Mouse (Mus musculus) intestine, embryonic 16.5 days (tissue): ENCODE results near the gene Rtl8b. TPM values are rescaled to one million over a fixed set of nuclear protein-coding genes. Genes with fewer than 3 reads are reported as not detected.
"Not testable (repeated sequence)": the region's sequence is repeated elsewhere in the genome, so short reads cannot be mapped to it uniquely, and the experiment has no call there.

ENCODE experiments used
- ATAC-seq: fragments of 200-750 bp; cut with Nextera tagmentation; 2 replicates; pipeline ENCODE4 v1.8.0; 2017; ENCODE audit warnings: moderate TSS enrichment, moderate library complexity
- H3K27ac ChIP-seq: fragments of 300-500 bp; sonication (generic); 2 replicates; pipeline ENCODE4 v1.5.1; 2014; ENCODE audit warnings: mild to moderate bottlenecking, low read length
- H3K27me3 ChIP-seq: fragments of 300-500 bp; sonication (generic); replicated peaks from 2 replicates; pipeline ENCODE4 v1.6.1; 2014; ENCODE audit warnings: low read length, control low read depth, mixed read lengths; ENCODE audit not compliant: control insufficient read depth, insufficient read depth
- H3K36me3 ChIP-seq: fragments of 300-500 bp; sonication (generic); 2 replicates; pipeline ENCODE4 v1.6.1; 2014; ENCODE audit warnings: low read length, control low read depth; ENCODE audit not compliant: control insufficient read depth, insufficient read depth
- H3K4me1 ChIP-seq: fragments of 300-500 bp; sonication (generic); 2 replicates; pipeline ENCODE4 v1.6.1; 2014; ENCODE audit warnings: low read length, control low read depth, mixed read lengths; ENCODE audit not compliant: control insufficient read depth, insufficient read depth
- H3K4me2 ChIP-seq: fragments of 300-500 bp; sonication (generic); 2 replicates; pipeline ENCODE4 v1.6.1; 2014; ENCODE audit warnings: low read depth, low read length, control low read depth
- H3K4me3 ChIP-seq: fragments of 300-500 bp; sonication (generic); 2 replicates; pipeline ENCODE4 v1.5.1; 2014; ENCODE audit warnings: mild to moderate bottlenecking, low read length
- H3K9ac ChIP-seq: fragments of 300-500 bp; sonication (generic); 2 replicates; pipeline ENCODE4 v1.6.1; 2014; ENCODE audit warnings: low read depth, low read length
- H3K9me3 ChIP-seq: fragments of 300-500 bp; sonication (generic); 2 replicates; pipeline ENCODE4 v1.6.1; 2016; ENCODE audit warnings: low read length, control low read depth; ENCODE audit not compliant: control insufficient read depth
- WGBS: fragments of 180-500 bp; shearing (Covaris S2); extraction: QIAGEN DNeasy Blood & Tissue Kit; methylation state at CpG from one replicate; pipeline ENCODE4 v1.1.7; 2014; 5-methylcytosine and 5-hydroxymethylcytosine counted together
- polyA plus RNA-seq: library from polyadenylated mRNA; unstranded; fragments of >200 nt; fragmentation: Nextera tagmentation; extraction: Ambion mirVana; gene quantifications from 2 replicates; pipeline ENCODE4 v1.2.1, GENCODE M21; 2015

The Rtl8b gene
- polyA plus RNA-seq, result 35.4 TPM in 2 replicates

DNA sequence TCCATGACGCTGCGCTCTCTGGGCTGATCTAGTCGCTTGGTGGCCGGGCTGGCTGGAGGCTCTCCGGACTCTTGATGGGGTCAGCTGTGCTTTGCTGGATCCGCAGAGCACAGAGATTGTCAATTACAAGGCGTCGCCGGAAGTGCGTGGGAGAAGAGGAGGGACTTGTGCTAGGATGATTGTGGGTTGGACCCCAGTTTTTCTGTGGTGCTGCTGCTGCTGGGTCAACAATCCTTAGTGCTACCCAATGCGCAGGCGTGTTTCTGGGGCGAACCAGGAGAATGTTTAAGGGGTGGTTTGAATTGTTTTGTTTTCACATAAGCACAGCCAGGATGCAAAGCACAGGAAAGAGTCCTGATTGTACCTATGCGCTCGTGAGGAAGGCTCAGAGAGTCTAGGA lies at the start of gene Rtl8b:
Rtl8b (minus strand) TSS at position 115 of the 400 bp plus-strand sequence.
- 25% methylated on average over 10 of the region's 15 CpGs for WGBS
- H3K4me2 ChIP-seq, result peak within 1 kb of the TSS; percentile 46; the same call in 1 of the 2 replicates
- ATAC-seq, result peak; percentile 96
- no peaks in the 10 kb centered on the region for H3K9me3 ChIP-seq
- H3K36me3 ChIP-seq, result no peaks in the 10 kb centered on the region
- H3K9ac ChIP-seq, result no peak within 1 kb of the TSS
- peak within 1 kb of the TSS; percentile 35 for H3K4me3 ChIP-seq
- no peaks in the 10 kb centered on the region for H3K27me3 ChIP-seq
- H3K4me1 ChIP-seq, result no peaks in the 10 kb centered on the region
- no peak within 1 kb of the TSS; the same call in 1 of the 2 replicates for H3K27ac ChIP-seq

DNA sequence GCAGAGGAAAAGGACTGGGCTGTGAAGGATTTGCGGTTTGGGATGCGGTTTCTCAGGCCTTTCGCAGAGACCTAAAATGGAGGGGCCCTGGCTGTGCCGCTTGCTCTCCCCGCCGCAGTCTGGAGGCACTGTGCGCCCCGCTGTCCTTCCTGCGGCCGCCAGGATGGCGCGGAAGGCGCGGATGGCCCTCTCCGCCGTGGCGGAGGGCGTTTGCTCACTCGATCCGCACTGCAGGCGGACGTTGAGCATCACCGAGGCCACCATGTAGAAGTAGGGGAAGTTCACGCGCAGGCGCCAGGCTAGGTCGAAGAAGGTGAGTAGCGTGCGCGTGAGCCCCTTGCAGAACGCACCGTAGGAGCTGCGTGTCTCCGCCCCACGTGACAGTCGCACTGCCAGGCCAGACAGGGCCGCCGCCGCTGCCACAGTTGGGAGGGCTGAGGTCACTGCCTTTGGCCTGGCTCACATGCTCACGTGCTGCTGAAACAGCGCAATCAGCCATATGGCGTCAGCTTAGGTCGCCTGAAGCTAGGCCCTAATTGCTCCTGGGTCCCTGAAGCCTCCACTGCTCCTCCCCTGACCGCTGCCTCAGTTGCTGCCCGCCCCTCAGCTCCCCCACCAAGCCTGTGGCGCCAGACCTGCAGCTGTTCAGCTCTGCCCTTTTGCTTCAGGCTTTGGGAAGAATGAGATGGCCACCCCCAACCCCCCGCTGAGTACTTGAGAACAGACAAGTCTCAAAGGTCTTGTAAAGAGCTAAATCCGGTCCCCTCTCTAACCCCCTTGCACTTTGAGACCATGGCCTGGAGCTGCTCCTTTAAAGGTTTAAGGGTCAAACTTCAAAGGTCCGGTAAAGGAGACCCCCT lies 46.3 kb upstream of the Rtl8b start:
- WGBS, result 16% methylated on average over 46 of the region's 49 CpGs
- Histone ChIP-seq H3K27ac (no peak overlapping the region), H3K4me1 (no peaks in the 10 kb centered on the region), H3K36me3 (no peaks in the 10 kb centered on the region), H3K4me3 (peak overlapping the region; percentile 30), H3K27me3 (no peaks in the 10 kb centered on the region), H3K9me3 (no peaks in the 10 kb centered on the region), H3K9ac (peak overlapping the region; percentile 51), H3K4me2 (peak overlapping the region; percentile 54)
- ATAC-seq, result peak; percentile 81

DNA sequence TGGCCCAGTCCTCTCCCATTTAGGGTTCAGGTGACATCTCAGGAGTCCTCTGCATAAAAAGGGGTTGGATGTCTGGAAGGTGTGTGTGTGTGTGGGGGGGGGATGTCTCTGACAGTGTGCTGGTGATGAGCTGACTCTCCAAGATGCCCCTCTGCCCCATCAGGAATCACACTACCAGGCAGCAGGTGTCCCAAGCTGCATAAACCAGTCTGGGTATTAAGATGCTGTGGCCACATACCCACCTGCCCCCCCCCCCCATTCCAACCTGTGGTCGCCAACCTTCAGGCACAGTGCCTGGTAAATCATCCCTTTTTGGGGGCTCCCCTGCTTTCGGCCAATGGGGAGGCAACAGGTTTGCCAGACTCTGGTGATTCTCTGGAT lies 45.7 kb upstream of the Rtl8b start:
- 61% methylated on average over 2 of the region's 2 CpGs for WGBS
- ATAC-seq, result peak; percentile 5; the same call in 1 of the 2 replicates
- no peaks in the 10 kb centered on the region for H3K36me3 ChIP-seq
- H3K9me3 ChIP-seq, result no peaks in the 10 kb centered on the region
- peak overlapping the region; percentile 54 for H3K4me2 ChIP-seq
- no peak overlapping the region for H3K4me3 ChIP-seq
- no peak overlapping the region for H3K27ac ChIP-seq
- H3K27me3 ChIP-seq, result no peaks in the 10 kb centered on the region
- H3K4me1 ChIP-seq, result no peaks in the 10 kb centered on the region
- H3K9ac ChIP-seq, result peak overlapping the region; percentile 51

DNA sequence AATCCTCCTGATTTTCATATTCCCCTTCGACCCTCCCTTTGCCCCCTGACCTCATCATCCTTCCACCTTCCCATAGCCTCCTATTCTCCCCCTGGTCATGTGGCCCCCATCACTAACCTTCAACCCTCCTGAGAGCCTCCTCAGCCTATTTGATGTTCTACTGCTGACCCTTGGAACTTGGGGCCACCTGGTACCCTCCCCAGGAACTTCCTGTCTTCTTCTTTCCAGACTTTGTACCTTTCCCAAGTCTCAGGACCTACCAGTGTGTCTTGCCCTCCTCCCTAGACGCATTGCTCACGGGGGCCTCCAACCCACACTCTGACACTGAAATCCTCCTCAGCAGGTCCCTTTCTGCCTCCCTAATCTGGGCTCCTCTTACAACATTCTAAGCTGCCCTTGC lies 32.5 kb upstream of the Rtl8b start:
- WGBS, result 69% methylated on average over 3 of the region's 3 CpGs
- H3K36me3 ChIP-seq, result no peaks in the 10 kb centered on the region
- H3K9ac ChIP-seq, result no peak overlapping the region
- H3K4me1 ChIP-seq, result no peaks in the 10 kb centered on the region
- ATAC-seq, result no peak
- no peaks in the 10 kb centered on the region for H3K27me3 ChIP-seq
- no peaks in the 10 kb centered on the region for H3K9me3 ChIP-seq
- H3K4me3 ChIP-seq, result no peak overlapping the region
- H3K4me2 ChIP-seq, result no peak overlapping the region
- no peak overlapping the region for H3K27ac ChIP-seq

DNA sequence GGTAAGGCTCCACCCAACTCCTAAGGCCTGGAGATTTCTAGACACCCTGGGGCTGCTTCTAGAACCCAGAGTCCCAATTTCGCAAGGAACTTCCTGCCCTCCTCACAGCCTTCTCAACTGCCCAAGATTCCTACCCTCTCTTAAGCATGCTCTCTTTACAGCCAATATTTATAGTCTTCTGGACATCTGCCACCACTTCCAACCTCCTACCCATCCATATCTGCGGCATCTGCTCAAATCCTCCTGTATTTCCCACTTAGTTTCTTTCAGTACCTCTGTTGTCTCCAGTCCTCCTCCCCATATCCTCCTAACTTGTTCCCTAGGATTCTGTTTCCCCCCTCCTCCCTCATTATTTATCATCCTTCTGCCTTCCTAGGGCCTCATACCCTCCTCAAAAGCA lies 29.0 kb upstream of the Rtl8b start:
- Histone ChIP-seq H3K36me3 (no peaks in the 10 kb centered on the region), H3K4me1 (no peaks in the 10 kb centered on the region), H3K27ac (no peak overlapping the region), H3K9me3 (no peaks in the 10 kb centered on the region), H3K9ac (no peak overlapping the region), H3K27me3 (no peaks in the 10 kb centered on the region), H3K4me3 (no peak overlapping the region), H3K4me2 (no peak overlapping the region)
- ATAC-seq, result no peak
- 87% methylated on average over 2 of the region's 2 CpGs for WGBS

DNA sequence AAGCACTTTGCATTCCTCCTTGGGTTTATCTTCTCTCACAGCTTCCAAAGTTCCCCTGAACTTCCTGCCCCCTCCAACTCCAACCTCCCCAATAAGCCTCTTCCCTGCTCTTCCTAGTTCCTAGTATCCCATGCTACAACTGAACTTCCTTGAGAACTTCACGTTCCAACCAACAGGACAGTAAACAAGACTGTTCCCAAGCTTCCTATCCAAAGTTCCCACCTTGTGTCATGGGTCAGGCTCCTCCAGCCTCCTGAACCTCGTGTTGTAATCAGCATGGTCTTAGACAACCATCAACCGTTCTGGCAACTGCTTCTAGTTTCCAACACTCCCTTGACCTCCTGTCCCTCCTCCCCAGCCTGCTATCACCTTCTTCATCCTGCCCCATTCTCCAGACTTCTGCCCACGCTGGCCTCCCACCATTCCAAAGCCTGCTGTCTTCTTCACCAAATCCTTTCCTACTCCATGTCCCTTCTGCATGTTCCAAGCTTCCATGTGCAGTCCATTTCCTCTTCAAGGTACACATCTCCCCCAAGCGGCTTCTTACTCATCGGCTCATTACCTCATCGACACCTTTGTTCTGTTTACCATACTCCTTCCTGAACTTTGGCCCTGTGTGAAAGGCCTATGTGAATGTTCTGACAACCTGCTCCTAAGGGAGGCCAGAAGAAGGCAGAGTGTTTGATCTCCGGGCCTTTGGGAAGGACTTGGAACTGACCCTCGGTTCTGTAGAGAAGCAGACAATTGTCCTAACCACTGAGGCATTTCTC lies 24.0 kb upstream of the Rtl8b start:
- Histone ChIP-seq H3K9ac (no peak overlapping the region), H3K36me3 (no peaks in the 10 kb centered on the region), H3K27me3 (no peaks in the 10 kb centered on the region), H3K4me1 (no peaks in the 10 kb centered on the region), H3K9me3 (no peaks in the 10 kb centered on the region), H3K4me2 (no peak overlapping the region), H3K4me3 (no peak overlapping the region), H3K27ac (no peak overlapping the region)
- ATAC-seq, result peak; percentile 63
- WGBS, result 79% methylated on average over 9 of the region's 9 CpGs

DNA sequence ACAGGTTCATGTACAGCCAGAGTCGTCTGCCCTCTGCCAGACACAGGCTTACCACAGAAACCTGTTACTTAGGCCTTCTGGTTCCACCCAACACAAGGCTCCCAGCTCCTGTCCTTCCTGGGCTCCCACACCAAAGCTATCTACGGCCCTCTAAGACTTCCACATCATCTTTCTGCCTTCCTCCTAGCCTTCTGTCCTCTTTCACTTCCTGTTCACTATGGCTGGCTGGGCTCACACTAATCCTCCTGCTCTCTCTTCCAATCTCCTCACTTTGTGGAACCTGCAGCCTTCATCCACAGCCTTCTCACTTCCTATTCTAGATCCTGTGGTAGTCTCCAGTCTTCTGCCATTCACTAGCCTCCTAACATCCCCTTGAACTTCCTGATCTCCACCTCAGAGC lies 22.9 kb upstream of the Rtl8b start:
- H3K4me3 ChIP-seq, result no peak overlapping the region
- 76% methylated on average over 2 of the region's 2 CpGs for WGBS
- no peak overlapping the region for H3K27ac ChIP-seq
- H3K4me1 ChIP-seq, result no peaks in the 10 kb centered on the region
- no peaks in the 10 kb centered on the region for H3K9me3 ChIP-seq
- no peaks in the 10 kb centered on the region for H3K36me3 ChIP-seq
- no peak for ATAC-seq
- H3K9ac ChIP-seq, result no peak overlapping the region
- no peak overlapping the region for H3K4me2 ChIP-seq
- H3K27me3 ChIP-seq, result no peaks in the 10 kb centered on the region

DNA sequence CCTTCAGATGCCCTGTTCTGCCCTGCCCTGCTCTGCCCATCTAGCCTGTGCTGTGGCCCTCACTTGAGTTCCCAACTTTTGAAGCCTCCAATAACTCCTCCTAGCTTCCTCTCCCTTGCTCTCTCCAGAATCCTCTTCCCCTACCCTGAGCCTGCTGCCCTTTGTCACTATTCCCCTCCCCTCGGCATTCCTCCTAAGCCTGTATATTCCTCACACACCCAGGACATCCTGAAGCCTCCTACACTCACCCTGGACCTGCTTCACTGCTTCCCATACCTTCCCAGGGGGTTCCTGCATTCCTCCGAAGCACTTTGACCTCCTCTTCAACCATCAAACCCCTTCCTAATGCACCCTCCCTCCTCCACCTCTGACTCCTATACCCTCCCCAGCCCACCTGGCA lies 21.9 kb upstream of the Rtl8b start:
- Histone ChIP-seq H3K9me3 (no peaks in the 10 kb centered on the region), H3K4me3 (no peak overlapping the region), H3K27me3 (no peaks in the 10 kb centered on the region), H3K4me2 (no peak overlapping the region), H3K36me3 (no peaks in the 10 kb centered on the region), H3K9ac (no peak overlapping the region), H3K4me1 (no peaks in the 10 kb centered on the region), H3K27ac (no peak overlapping the region)
- 48% methylated on average over 2 of the region's 2 CpGs for WGBS
- ATAC-seq, result no peak

DNA sequence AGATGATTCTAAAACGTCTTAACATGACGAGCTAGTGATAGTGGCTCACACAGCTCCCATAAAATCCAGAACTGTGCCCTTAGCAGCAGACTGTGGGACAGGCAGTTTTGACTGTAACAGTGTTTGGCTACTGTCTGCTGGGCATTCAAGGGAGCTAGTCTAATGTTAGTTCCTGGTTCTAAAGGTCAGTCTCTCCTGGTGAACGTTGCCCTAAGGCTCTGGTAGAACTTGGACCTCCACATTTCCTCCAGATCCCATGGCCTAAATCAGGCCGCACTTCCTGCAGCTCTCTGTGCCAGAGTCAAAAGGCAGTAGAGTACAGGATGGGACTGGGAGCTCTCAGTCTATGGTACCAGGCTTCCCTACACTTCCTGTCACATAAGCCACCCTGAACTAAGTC lies 14.5 kb upstream of the Rtl8b start:
- not testable (repeated sequence) for H3K4me3 ChIP-seq, H3K4me1 ChIP-seq, H3K36me3 ChIP-seq, H3K4me2 ChIP-seq, H3K27me3 ChIP-seq, H3K9ac ChIP-seq, H3K9me3 ChIP-seq, H3K27ac ChIP-seq
- ATAC-seq, result peak; percentile 38; the same call in 1 of the 2 replicates
- WGBS, result 74% methylated on average over 2 of the region's 4 CpGs
